Mouse (Mus musculus): ENCODE results near the gene Klhl24. TPM values are rescaled to one million over a fixed set of nuclear protein-coding genes. Genes with fewer than 3 reads are reported as not detected.
A peak's percentile ranks its signal among the peaks of the same experiment; 100 is the strongest.

The Klhl24 gene
- total RNA-seq, 2 experiments from 2014 or later = 139 to 162 TPM

- peak; percentile 68 to 84 for DNase-seq (ENCODE audit: low spot score in 2 of 2)
These were observed 43.6 kb downstream of the Klhl24 start, which contains the start of gene Yeats2 for GRCm38 (mm10) chr16:20140772-20141531. Gene Yeats2 (plus strand): TSS chr16:20141063.

GRCm38 (mm10) chr16:20144568-20144967 is 47.2 kb downstream of the Klhl24 start:
- no peak for DNase-seq (ENCODE audit: low spot score in 2 of 2)

DNA sequence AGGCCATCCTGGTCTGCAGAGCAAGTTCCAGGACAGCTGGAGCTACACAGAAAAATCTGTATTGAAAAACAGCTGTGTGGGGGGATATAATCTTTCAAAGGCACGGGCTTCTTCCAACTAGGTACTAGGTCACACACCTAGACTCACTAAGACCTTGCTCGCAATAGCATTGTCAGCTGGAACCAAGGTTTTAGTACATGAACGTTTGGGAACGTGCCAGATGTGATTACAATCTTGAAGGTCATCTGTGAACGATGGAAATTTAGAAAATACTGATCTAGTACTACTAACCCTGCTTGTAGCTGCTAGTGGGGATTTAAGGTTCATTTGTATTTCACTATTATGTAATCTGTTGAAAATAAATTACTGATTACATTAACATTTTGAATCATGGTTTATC is 54.6 kb downstream of the Klhl24 start:
- no peak for DNase-seq (ENCODE audit: low spot score in 2 of 2)

- no peak for DNase-seq (ENCODE audit: low spot score in 2 of 2)
These were observed 56.4 kb downstream of the Klhl24 start for GRCm38 (mm10) chr16:20153742-20154141.

DNA sequence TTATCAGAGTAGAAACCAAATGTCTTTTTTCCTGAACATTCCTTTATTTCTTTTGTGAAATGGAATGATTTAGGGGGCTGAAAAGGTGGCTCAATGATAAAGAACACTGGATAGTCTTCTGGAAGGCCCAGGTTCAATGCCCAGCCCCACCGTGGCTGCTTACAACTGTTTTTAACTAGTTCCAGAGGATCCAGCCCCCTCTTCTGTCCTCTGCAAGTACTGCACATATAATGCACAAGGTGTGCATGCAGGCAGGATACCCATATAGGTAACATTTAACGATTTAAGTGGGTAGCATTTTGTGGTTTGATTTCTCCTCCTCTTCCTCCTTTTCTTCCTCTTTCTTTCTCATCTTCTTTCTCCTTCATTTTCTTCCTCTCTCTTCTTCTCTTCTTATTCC is 62.8 kb downstream of the Klhl24 start:
- DNase-seq (ENCODE audit: low spot score in 2 of 2) = no peak

- DNase-seq (ENCODE audit: low spot score in 2 of 2) = no peak
These were observed 71.7 kb downstream of the Klhl24 start for GRCm38 (mm10) chr16:20169071-20169470.

DNA sequence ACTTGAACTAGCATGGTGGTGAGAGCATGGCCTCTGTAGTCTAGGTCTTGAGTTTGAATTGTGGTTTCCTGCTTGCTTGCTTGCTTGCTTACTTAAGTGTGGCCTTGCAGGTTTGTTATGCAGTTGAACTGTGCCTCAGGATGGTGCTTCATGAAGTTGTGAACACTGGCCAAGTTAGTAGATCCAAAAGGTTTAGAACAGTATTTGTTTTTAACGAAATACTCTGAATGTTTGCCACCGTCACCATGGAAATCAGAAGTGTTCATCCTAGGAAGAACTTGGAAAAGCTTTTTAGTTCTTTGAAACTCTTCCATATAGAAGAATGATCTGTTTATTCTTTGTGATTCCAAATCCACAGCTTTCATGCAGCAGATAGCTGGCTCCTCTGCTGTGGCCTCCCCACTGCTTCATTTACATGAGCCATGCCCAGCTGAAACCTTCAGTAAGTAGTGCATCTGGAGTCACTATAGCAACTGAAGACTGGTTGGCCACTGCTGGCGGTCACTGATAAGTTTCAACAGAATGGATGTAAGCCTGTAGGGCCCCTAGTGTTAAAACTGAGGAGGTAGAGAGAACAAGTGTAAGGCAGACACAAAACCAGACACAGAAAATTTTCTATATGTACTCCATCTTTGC is 72.2 kb downstream of the Klhl24 start:
- DNase-seq (ENCODE audit: low spot score in 2 of 2) = peak in 1 of 2 experiments; percentile 19

Other genes with a start within 250 kb of the Klhl24 start
- 1 to 10 TPM; 6.1 to 6.2 TPM for gene Klhl6, start 114.5 kb upstream of the Klhl24 start, total RNA-seq (2021)
- 10 to 100 TPM; 42.0 to 51.7 TPM for gene Yeats2, start 43.5 kb downstream of the Klhl24 start, total RNA-seq (2021)
- 1 to 10 TPM; 1.7 to 1.9 TPM for gene Map6d1, start 143.8 kb downstream of the Klhl24 start, total RNA-seq (2021)
- 10 to 100 TPM; 75.2 to 85.9 TPM for gene Parl, start 204.8 kb downstream of the Klhl24 start, total RNA-seq (2021)
- under 1 TPM in 1 of 2 experiments, not detected in 1; 0.34 TPM for gene Cyp2ab1, start 227.9 kb downstream of the Klhl24 start, total RNA-seq (2021)